Mouse (Mus musculus) kidney, adult 18-20 months (tissue): ENCODE results near the gene Tcstv3.
"Not testable (repeated sequence)": the region's sequence is repeated elsewhere in the genome, so short reads cannot be mapped to it uniquely, and the experiment has no call there.

Source experiments
- DNase-seq: peaks from one replicate; pipeline ENCODE4 v3.0.0; 2021

Tcstv3 gene

DNA sequence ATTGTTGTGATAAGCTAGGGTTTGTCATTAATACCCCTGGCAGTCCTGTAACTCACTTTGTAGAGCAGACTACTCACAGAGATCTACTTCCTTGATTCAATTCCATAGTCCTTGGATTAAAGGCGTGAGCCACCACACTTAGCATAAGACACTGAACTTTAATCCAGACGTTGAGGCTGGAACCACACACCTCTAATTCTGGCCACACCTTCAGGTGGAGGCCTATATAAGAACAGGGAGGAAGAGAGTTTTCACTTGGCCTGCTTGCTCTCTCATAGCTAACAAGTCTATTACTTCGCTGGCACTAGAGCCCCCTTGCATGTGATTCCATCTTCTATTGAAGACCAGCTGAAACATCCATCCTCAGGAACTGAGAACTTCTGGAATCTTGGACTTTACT is at the start of gene Tcstv3:
TSS of gene Tcstv3 (plus strand) at position 301 of the 400 bp plus-strand sequence.
- not testable (repeated sequence) for DNase-seq

- not testable (repeated sequence) for DNase-seq
Measured at GRCm38 (mm10) chr13:120277837-120278236, 38.8 kb upstream of the Tcstv3 start.

- DNase-seq, result no peak
Measured at GRCm38 (mm10) chr13:120278784-120279183, 37.9 kb upstream of the Tcstv3 start.

- DNase-seq, result no peak
Measured at GRCm38 (mm10) chr13:120299324-120299894, 17.3 kb upstream of the Tcstv3 start.

DNA sequence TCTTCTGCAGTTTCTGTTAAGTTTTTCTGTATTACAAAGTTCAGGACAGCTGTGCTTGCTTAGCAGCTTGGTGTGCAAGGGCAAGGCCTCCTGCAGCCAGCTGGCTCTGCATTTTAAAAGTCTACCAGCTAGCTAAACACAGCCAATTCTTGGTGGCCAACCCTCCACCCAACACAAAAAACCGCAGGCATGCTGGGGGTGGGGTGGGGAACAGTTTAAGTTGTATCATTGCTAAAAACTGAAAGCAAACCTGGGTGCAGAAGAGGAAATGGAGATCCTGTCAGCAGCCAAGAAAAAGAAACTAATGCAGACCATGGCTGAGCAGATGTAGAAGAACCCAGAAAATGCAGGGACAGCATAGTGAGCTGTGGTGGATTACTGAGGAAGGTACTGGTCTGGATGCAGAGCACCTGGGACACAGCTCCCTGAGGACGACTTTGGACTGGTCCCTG is 16.7 kb upstream of the Tcstv3 start, which contains the start of gene BC147527:
TSS of gene BC147527 (plus strand) at position 402 of the 452 bp plus-strand sequence.
- no peak for DNase-seq

DNA sequence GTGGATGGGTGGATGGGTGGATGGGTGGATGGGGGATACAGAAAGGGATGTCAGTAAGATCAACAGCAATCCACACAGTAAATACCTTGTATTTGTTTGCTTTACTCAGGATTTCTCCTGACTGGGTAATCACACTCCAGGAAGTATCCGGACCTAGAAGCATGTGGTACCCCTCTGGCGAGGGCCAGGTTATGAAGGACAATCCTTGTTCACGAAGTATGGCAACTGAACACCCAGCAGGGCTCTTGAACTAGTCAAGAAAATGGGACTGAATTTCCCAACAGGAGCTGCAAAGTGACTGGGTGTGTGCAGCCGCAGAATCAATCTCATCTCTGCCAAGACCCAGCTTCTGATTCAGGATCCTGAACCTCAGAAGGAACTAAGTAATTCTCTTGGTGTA is 15.8 kb upstream of the Tcstv3 start:
- DNase-seq, result no peak

DNA sequence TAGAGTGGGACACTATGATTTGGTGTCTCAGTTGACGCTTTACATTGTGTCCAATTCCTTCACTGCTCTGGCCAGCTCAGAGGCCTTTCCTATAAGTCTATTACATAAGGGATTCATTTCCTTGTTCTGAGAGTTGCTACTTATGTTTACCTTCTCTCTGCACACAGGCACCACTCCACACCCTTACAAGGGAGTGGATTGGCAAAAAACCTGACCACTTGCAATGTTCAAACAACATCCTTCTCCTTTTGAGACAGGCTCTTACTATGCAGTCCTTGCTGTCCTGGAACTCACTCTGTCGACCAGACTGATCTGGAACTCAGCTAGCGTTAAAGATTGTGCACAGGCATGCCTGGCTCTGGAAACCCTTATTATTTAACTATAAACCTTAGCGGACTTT is 5.9 kb upstream of the Tcstv3 start:
- no peak for DNase-seq

DNA sequence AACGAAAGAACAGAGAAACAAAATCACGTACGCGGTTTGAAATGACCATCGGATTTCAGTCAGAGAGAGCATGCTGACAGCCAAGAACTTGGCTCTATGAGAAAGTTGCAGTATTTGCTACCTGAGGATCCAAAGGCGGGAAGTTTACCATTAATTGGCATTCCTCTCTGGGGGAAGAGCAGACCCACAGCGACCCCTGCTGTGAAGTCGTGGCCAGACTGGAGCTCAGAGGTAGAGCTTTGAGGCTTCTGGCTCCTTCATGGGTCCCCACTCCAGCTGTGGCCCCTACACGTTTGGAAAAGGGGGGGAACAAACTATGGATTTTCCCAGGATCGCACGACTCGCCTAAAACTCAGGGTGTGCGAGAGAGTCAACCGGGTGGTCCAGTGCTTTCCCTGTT is 3.1 kb upstream of the Tcstv3 start:
- DNase-seq, result no peak

DNA sequence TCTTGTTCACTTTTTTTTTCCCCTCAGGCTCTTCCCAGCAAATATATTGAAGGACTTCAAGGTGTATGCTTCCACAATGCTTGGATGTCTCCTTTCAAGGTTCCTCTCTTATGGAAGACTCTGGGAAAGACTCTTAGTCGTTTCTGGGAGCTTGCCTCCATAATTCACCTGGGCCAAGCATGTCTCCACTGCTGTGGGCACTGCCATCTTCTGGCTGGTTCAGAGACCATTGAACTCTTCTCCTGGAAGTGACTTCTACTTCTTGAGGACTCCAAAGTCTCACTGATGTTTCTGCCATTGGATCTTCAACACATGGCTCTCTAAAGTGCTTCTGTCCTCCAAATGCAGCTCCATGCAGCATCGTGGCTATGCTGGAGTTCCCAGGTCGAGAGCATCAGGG is 3.5 kb downstream of the Tcstv3 start:
- no peak for DNase-seq

DNA sequence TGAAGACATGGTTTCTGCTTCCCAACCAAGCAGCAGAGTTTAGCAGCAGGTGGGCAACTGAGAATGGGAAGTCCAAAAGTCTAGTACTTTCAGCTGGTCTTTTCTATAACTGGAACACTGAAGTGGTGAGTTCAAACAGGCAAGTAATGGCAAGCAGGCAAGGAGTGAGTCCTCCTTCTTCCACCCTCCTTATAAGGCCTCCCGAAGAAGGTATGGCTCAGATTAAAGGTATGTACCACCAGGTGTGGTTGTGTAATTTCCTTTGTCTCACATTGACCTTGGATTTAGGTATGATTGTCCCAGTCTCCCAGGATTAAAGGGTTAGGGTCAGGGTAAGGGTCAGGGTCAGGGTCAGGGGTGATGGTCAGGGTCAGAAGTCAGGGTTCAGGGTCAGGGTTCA is 4.0 kb downstream of the Tcstv3 start:
- no peak for DNase-seq
